Mouse (Mus musculus) bone marrow, adult 2 months (tissue): ENCODE data around the gene Srsf6.

Experiments
- CTCF ChIP-seq: fragments of 200-500 bp; IDR thresholded peaks from 2 replicates; pipeline ENCODE4 v1.5.1; 2011; ENCODE audit warnings: low read length, control low read depth; ENCODE audit not compliant: control insufficient read depth, insufficient read depth
- POLR2A ChIP-seq: fragments of 200-500 bp; IDR thresholded peaks from 2 replicates; pipeline ENCODE4 v1.6.1; 2011; ENCODE audit warnings: low read depth, mild to moderate bottlenecking, control low read depth, low read length, borderline replicate concordance; ENCODE audit not compliant: control insufficient read depth

DNA sequence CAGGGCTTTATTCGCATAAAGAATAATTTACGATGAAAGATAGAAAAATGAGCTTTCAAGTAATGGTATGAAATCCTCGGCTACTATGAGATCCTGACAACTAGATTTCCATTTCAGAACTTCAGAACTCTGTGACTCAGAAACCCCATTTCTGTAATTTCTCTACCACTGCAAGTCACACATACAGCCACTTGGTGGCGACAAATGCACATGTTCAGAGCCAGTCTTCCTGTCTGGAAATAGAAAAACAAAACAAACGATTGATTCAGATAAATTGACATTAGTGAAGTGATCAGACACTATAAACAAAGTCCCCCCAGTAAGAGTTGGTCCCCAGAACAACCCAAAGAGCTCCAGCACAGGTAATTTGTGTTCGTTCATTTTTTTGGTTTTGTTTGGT, 9.1 kb upstream of the Srsf6 start:
- TF ChIP-seq CTCF (no peak), POLR2A (no peak)
